Mouse (Mus musculus): Measurements from ENCODE around the gene Lrguk. TPM values are rescaled to one million over a fixed set of nuclear protein-coding genes. Genes with fewer than 3 reads are reported as not detected.

Lrguk gene
- polyA plus RNA-seq, 1 experiment from 2014 or later: 1.3 TPM

DNA sequence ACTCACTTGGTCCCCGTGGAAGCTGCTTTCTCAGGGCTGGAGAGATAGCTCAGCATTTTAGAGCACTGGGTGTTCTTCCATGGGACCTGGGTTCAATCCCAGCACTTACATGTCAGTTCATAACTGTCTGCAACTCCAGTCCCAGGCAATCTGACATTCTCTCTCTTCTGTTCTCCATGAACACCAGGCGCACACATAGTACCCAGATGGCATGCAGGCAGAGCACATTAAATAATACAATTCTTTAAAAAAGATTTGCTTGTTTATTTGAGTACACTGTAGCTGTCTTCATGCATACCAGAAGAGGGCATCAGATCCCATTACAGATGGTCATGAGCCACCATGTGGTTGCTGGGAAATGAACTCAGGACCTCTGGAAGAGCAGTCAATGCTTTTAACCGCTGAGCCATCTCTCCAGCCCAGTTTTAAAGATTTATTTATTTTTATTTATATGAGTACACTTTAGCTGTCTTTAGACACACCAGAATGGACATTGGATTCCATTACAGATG lies 44.7 kb downstream of the Lrguk start:
- no peak for DNase-seq (ENCODE audit: low spot score)
- Histone ChIP-seq H3K27ac (replicated peaks) (no peak overlapping the region; the same call in 1 of the 2 replicates), H3K4me1 (peaks cover 31% of the 10 kb centered on the region), H3K36me3 (no peaks in the 10 kb centered on the region), H3K27me3 (ENCODE audit: low read depth, poor library complexity, severe bottlenecking) (no peaks in the 10 kb centered on the region), H3K4me3 (no peak overlapping the region), H3K9me3 (replicated peaks) (no peaks in the 10 kb centered on the region)
- 93% methylated on average over 3 of the region's 3 CpGs for WGBS

DNA sequence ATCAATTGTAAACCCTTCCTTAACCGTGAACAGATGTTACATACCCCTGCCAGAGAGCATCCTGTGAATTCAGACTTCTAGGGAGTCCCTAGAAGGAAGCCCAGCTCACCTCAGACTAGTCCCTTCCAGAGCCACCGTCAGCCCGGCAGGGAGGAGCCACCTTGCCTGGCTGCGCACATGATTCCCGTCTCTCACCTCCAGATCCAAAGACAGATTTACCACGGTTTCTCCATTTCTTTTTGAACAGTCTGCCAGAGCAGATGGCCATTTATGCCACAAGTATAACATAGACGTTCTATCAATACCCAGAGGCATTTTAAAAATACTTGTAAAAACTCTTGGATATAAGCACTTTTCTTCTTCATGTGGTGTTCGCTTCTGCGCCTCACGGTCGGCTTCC lies 46.3 kb downstream of the Lrguk start:
- Histone ChIP-seq H3K4me3 (no peak overlapping the region), H3K27me3 (ENCODE audit: low read depth, poor library complexity, severe bottlenecking) (no peaks in the 10 kb centered on the region), H3K9me3 (replicated peaks) (no peaks in the 10 kb centered on the region), H3K36me3 (no peaks in the 10 kb centered on the region), H3K27ac (replicated peaks) (no peak overlapping the region), H3K4me1 (peaks cover 25% of the 10 kb centered on the region)
- no peak for DNase-seq (ENCODE audit: low spot score)
- 87% methylated on average over 11 of the region's 11 CpGs for WGBS

DNA sequence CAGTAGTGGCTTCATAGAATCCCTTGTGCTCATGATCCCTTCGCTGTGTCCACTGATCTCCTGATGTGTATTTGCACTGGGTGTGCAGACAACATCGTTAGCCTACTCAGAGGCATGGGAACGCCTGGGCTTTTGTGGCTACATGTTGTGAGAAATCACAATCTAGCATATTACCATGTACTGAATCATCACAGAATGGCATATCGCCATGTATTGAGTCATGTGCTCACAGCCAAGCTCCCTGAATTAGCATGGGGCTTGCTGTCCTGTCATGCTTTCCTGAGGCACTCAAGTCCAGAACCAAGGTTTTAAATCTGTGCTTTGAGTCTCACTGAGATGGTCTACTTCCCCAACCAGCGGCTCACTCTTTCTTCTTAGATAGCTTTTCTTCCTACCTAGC lies 54.2 kb downstream of the Lrguk start:
- H3K36me3 ChIP-seq: no peaks in the 10 kb centered on the region
- no peak for DNase-seq (ENCODE audit: low spot score)
- H3K27ac ChIP-seq (replicated peaks): no peak overlapping the region; the same call in 1 of the 2 replicates
- H3K9me3 ChIP-seq (replicated peaks): no peaks in the 10 kb centered on the region
- no peaks in the 10 kb centered on the region for H3K27me3 ChIP-seq (ENCODE audit: low read depth, poor library complexity, severe bottlenecking)
- 93% methylated on average over 5 of the region's 5 CpGs for WGBS
- no peak overlapping the region for H3K4me3 ChIP-seq
- H3K4me1 ChIP-seq: peaks cover 19% of the 10 kb centered on the region

DNA sequence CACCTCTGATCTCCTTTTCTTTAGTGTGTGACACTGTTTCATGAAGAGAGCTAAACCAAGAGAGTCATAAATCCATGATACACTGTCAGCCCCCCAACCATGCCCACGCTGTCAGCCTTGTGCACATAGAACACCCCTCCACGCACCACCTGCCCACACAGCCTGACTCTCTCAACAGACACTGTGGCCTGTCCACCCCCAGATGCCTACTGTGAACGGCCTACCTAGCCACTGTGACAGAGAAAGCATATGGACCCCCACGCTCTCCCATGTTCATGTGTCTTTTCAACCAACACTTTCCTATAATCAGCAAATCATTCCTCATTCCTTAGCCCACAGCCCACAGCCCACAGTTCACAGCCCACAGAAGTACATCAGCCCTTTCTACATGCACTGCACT lies 58.5 kb downstream of the Lrguk start:
- 91% methylated on average over 4 of the region's 4 CpGs for WGBS
- Histone ChIP-seq H3K36me3 (no peaks in the 10 kb centered on the region), H3K4me3 (no peak overlapping the region), H3K27me3 (ENCODE audit: low read depth, poor library complexity, severe bottlenecking) (no peaks in the 10 kb centered on the region), H3K27ac (replicated peaks) (no peak overlapping the region), H3K4me1 (peaks cover 19% of the 10 kb centered on the region), H3K9me3 (replicated peaks) (no peaks in the 10 kb centered on the region)
- DNase-seq (ENCODE audit: low spot score): no peak

DNA sequence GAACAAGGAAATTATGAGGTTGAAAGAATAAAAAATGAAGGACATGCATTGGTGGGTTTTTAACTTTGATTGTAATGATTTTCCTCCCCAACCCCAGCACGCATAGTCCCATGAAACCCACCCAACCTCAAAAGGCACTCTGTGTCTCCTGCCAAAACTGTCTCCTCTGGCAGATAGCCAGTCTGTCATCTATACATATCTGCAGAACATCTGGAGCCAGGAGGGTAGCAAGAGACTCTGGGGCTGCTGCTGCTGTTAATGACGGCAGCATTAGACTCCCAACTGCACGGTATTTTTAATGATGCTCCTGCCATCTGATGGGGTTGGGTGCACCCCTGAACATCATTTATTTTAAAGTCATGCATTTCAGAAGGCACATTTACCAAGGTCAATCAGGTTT lies 59.7 kb downstream of the Lrguk start:
- 95% methylated on average over 3 of the region's 3 CpGs for WGBS
- no peak overlapping the region for H3K27ac ChIP-seq (replicated peaks)
- H3K9me3 ChIP-seq (replicated peaks): no peaks in the 10 kb centered on the region
- H3K27me3 ChIP-seq (ENCODE audit: low read depth, poor library complexity, severe bottlenecking): no peaks in the 10 kb centered on the region
- H3K4me3 ChIP-seq: no peak overlapping the region
- H3K4me1 ChIP-seq: peaks cover 15% of the 10 kb centered on the region
- H3K36me3 ChIP-seq: no peaks in the 10 kb centered on the region
- no peak for DNase-seq (ENCODE audit: low spot score)

DNA sequence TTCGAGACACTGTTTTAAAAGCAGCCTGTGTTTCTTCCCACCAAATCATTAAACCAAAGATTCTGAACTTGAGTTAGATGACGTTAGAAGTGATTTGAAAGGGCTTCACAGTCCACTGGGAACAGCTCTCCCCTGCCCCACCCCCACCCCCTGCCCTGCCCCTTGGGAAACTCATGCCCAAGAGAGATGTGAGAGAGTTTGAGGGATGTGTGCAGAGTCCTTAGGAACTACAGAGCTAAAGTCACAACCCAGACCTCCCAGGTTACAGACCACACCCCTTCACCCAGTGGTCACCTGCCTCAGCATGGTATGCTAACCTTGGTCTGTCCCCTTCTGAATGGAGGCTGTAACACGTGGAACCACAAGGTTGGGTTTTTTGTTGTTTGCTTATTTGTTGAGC lies 62.3 kb downstream of the Lrguk start:
- no peak for DNase-seq (ENCODE audit: low spot score)
- Histone ChIP-seq H3K27me3 (ENCODE audit: low read depth, poor library complexity, severe bottlenecking) (no peaks in the 10 kb centered on the region), H3K27ac (replicated peaks) (no peak overlapping the region), H3K36me3 (no peaks in the 10 kb centered on the region), H3K4me3 (no peak overlapping the region), H3K9me3 (replicated peaks) (no peaks in the 10 kb centered on the region), H3K4me1 (no peaks in the 10 kb centered on the region)
- WGBS: 78% methylated on average over 3 of the region's 3 CpGs

DNA sequence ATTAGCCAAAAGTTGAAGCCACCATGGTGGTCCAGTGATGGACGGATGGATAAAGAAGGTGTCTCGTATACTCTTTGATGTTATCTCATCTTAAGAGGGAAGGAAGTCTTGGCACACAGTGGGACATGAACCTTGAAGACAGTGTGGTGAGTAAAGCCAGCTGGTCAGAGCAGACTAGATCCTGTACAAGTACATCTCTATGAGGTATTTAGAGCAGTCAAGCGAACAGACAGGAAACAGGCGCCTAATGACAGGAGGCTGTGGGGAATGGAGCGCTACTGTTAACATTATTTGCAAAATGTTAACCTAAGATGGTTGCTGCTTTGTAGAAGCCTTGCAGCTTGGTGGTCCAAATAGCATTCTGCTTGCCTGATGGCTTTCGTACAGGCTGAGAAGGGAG lies 67.0 kb downstream of the Lrguk start:
- Histone ChIP-seq H3K36me3 (no peaks in the 10 kb centered on the region), H3K4me3 (no peak overlapping the region), H3K4me1 (no peaks in the 10 kb centered on the region), H3K27me3 (ENCODE audit: low read depth, poor library complexity, severe bottlenecking) (no peaks in the 10 kb centered on the region), H3K27ac (replicated peaks) (no peak overlapping the region), H3K9me3 (replicated peaks) (no peaks in the 10 kb centered on the region)
- DNase-seq (ENCODE audit: low spot score): no peak
- 94% methylated on average over 6 of the region's 6 CpGs for WGBS

- Histone ChIP-seq H3K9me3 (replicated peaks) (no peaks in the 10 kb centered on the region), H3K27me3 (ENCODE audit: low read depth, poor library complexity, severe bottlenecking) (no peaks in the 10 kb centered on the region), H3K4me1 (no peaks in the 10 kb centered on the region), H3K4me3 (no peak overlapping the region), H3K36me3 (no peaks in the 10 kb centered on the region), H3K27ac (replicated peaks) (no peak overlapping the region)
- DNase-seq (ENCODE audit: low spot score): no peak
- WGBS: 91% methylated on average over 4 of the region's 4 CpGs
Measured at GRCm38 (mm10) chr6:34096905-34097304, 67.7 kb downstream of the Lrguk start.

DNA sequence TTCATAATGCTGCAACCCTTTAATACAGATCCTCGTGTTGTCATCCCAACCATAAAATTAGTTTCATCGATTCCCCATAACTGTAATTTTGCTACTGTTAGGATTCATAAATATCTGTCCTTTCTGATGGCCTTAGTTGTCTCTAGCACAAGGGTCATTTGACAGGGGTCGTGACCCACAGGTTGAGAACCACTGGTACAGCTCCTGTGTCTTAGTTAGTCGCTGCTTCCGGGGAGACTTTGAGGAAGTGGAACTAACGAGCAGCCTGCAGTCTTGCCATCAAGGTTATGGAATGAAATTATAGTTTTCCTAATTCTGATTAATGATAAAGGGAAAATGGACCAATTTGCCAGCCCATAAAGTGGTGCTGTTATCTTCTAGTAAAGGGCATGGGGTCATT lies 70.5 kb downstream of the Lrguk start:
- no peaks in the 10 kb centered on the region for H3K27me3 ChIP-seq (ENCODE audit: low read depth, poor library complexity, severe bottlenecking)
- 90% methylated on average over 6 of the region's 6 CpGs for WGBS
- no peaks in the 10 kb centered on the region for H3K9me3 ChIP-seq (replicated peaks)
- H3K36me3 ChIP-seq: no peaks in the 10 kb centered on the region
- H3K4me1 ChIP-seq: no peaks in the 10 kb centered on the region
- DNase-seq (ENCODE audit: low spot score): no peak
- H3K27ac ChIP-seq (replicated peaks): no peak overlapping the region
- no peak overlapping the region for H3K4me3 ChIP-seq

DNA sequence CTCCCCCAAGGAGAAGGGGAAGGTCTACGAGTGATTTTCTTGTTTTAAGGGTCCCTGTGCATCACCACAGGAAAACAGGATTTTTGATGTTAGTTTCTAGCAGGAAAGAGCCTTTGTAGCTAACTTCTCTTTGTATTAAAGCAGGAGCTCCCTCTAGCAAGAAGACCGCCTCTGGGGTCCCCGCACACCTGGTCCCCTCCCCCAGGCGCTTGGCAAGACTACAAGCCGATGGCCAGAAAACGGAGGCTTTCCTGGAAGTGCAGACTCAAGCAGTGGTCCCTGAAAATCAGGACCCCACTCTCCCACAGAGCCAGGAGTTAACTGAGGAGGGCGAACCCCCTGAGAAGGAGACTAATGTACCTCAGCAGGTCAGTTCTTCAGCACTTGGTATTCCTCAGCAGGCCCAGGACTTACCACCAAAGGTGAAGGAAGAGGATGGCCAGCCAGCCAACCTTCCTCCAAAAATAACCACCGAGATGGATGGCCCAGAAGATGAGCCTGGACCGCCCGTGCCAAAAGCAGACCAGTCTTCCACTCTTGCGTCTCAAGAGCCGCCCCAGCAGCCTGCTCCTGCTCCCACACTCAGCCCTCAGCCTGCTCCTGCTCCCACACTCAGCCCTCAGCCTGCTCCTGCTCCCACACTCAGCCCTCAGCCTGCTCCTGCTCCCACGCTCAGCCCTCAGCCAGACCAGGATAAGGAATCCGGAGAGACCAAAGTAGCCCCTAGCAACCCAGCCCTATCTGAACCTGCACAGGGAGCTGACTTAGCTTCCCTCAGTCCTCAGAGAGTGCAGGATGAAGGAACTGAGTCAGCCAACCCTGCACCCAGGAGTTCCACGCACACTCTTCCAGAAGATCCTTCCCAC lies 72.5 kb downstream of the Lrguk start:
- H3K27ac ChIP-seq (replicated peaks): no peak overlapping the region
- H3K4me1 ChIP-seq: no peaks in the 10 kb centered on the region
- H3K9me3 ChIP-seq (replicated peaks): no peaks in the 10 kb centered on the region
- 92% methylated on average over 15 of the region's 15 CpGs for WGBS
- DNase-seq (ENCODE audit: low spot score): no peak
- H3K36me3 ChIP-seq: no peaks in the 10 kb centered on the region
- no peak overlapping the region for H3K4me3 ChIP-seq
- no peaks in the 10 kb centered on the region for H3K27me3 ChIP-seq (ENCODE audit: low read depth, poor library complexity, severe bottlenecking)

DNA sequence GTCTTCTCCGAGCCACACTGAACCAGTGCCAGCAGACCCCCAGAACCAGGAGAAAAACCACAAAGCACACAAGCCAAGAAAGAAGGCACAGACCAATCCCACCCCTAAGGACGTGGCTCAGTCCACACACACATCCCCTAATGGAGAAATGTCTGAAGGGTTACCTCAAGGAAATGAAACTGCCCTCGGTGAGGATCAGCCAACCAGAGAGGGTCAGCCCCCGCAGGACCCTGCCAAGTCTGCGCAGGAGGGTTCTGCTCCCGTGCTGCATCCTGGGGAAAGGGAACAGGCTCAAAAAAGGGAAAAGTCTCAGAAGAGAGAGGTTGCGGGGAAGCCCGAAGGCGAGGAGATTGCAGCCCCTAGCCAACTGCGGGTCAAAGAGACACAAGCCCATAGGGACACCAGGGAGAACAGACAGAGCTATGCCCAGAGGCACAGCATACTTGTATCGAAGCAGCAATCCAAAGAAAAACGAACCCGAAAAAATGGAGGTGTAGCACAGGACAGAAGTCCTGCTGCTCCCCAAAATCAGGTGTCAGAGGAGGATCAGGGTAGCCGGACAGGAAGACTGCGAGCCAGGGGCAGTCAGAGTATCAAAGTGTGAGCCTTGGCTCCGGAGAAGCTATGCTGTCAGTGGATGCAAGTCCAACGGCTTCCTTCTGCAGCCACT lies 74.1 kb downstream of the Lrguk start:
- no peaks in the 10 kb centered on the region for H3K4me1 ChIP-seq
- DNase-seq (ENCODE audit: low spot score): no peak
- no peaks in the 10 kb centered on the region for H3K36me3 ChIP-seq
- no peaks in the 10 kb centered on the region for H3K9me3 ChIP-seq (replicated peaks)
- 91% methylated on average over 17 of the region's 17 CpGs for WGBS
- H3K27ac ChIP-seq (replicated peaks): no peak overlapping the region
- no peaks in the 10 kb centered on the region for H3K27me3 ChIP-seq (ENCODE audit: low read depth, poor library complexity, severe bottlenecking)
- no peak overlapping the region for H3K4me3 ChIP-seq

- Histone ChIP-seq H3K36me3 (no peaks in the 10 kb centered on the region), H3K4me3 (no peak overlapping the region), H3K27me3 (ENCODE audit: low read depth, poor library complexity, severe bottlenecking) (no peaks in the 10 kb centered on the region), H3K4me1 (peaks cover 4% of the 10 kb centered on the region; the same call in 1 of the 2 replicates), H3K27ac (replicated peaks) (no peak overlapping the region), H3K9me3 (replicated peaks) (no peaks in the 10 kb centered on the region)
- no peak for DNase-seq (ENCODE audit: low spot score)
- 69% methylated on average over 10 of the region's 10 CpGs for WGBS
Measured at GRCm38 (mm10) chr6:34110571-34110970, 81.3 kb downstream of the Lrguk start.

DNA sequence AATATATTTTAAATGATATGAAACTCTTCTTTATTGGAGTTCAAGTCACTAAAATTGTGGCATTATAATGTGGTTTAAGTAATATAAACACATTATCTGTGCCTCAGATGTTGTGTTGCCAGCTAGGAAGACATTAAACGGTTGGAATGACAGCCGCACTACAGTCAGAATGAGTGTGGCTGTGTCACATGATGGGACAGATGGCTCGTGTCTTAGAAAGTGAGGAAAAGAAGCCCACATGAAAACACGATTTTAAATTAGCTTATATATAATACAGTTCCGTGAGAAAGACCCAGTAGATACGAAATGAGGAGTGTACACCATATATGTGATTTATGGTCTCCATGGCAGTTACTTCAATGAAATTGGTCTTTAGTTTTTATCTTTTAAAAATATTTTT lies 82.2 kb downstream of the Lrguk start:
- no peak overlapping the region for H3K27ac ChIP-seq (replicated peaks)
- DNase-seq (ENCODE audit: low spot score): no peak
- no peak overlapping the region for H3K4me3 ChIP-seq
- no peaks in the 10 kb centered on the region for H3K36me3 ChIP-seq
- 87% methylated on average over 6 of the region's 6 CpGs for WGBS
- H3K4me1 ChIP-seq: peaks cover 4% of the 10 kb centered on the region; the same call in 1 of the 2 replicates
- H3K27me3 ChIP-seq (ENCODE audit: low read depth, poor library complexity, severe bottlenecking): no peaks in the 10 kb centered on the region
- no peaks in the 10 kb centered on the region for H3K9me3 ChIP-seq (replicated peaks)

Measured in midbrain, embryonic 10.5 days (tissue).